Mouse (Mus musculus): ENCODE measurements around the gene Tmem150a. TPM values are rescaled to one million over a fixed set of nuclear protein-coding genes. Genes with fewer than 3 reads are reported as not detected.

Tmem150a gene
- polyA plus RNA-seq, 1 experiment from 2014 or later: 9.3 TPM

GRCm38 (mm10) chr6:72374206-72374605, 19.0 kb downstream of the Tmem150a start:
- Histone ChIP-seq H3K4me3 (ENCODE audit: low read depth, low read length) (no peak overlapping the region), H3K9me3 (ENCODE audit: control insufficient read depth, low read length) (no peaks in the 10 kb centered on the region), H3K27ac (ENCODE audit: low read depth, low read length) (no peak overlapping the region), H3K4me1 (ENCODE audit: control insufficient read depth, insufficient read depth, low read length) (no peaks in the 10 kb centered on the region), H3K9ac (ENCODE audit: low read length) (no peak overlapping the region), H3K36me3 (ENCODE audit: control insufficient read depth, insufficient read depth, low read length) (no peaks in the 10 kb centered on the region), H3K27me3 (ENCODE audit: control insufficient read depth, insufficient read depth, low read length) (peaks cover 4% of the 10 kb centered on the region; the same call in 1 of the 2 replicates), H3K4me2 (ENCODE audit: low read depth) (no peak overlapping the region)
- 71% methylated on average over 7 of the region's 7 CpGs for WGBS
- ATAC-seq (ENCODE audit: insufficient read depth, low FRiP score, low TSS enrichment) (no peak), DNase-seq (ENCODE audit: low spot score) (no peak)

- DNase-seq (ENCODE audit: low spot score) (no peak), ATAC-seq (ENCODE audit: insufficient read depth, low FRiP score, low TSS enrichment) (no peak)
- Histone ChIP-seq H3K9ac (ENCODE audit: low read length) (no peak overlapping the region), H3K27ac (ENCODE audit: low read depth, low read length) (no peak overlapping the region), H3K4me2 (ENCODE audit: low read depth) (no peak overlapping the region), H3K9me3 (ENCODE audit: control insufficient read depth, low read length) (no peaks in the 10 kb centered on the region), H3K4me3 (ENCODE audit: low read depth, low read length) (no peak overlapping the region), H3K36me3 (ENCODE audit: control insufficient read depth, insufficient read depth, low read length) (no peaks in the 10 kb centered on the region), H3K4me1 (ENCODE audit: control insufficient read depth, insufficient read depth, low read length) (no peaks in the 10 kb centered on the region), H3K27me3 (ENCODE audit: control insufficient read depth, insufficient read depth, low read length) (peaks cover 9% of the 10 kb centered on the region; the same call in 1 of the 2 replicates)
- WGBS: 87% methylated on average over 15 of the region's 15 CpGs
These were observed 19.7 kb downstream of the Tmem150a start for GRCm38 (mm10) chr6:72374820-72375563.

- Histone ChIP-seq H3K9ac (ENCODE audit: low read length) (no peak overlapping the region), H3K4me1 (ENCODE audit: control insufficient read depth, insufficient read depth, low read length) (peaks cover 4% of the 10 kb centered on the region; the same call in 1 of the 2 replicates), H3K27me3 (ENCODE audit: control insufficient read depth, insufficient read depth, low read length) (peaks cover 15% of the 10 kb centered on the region; the same call in 1 of the 2 replicates), H3K4me3 (ENCODE audit: low read depth, low read length) (no peak overlapping the region), H3K36me3 (ENCODE audit: control insufficient read depth, insufficient read depth, low read length) (no peaks in the 10 kb centered on the region), H3K4me2 (ENCODE audit: low read depth) (no peak overlapping the region), H3K9me3 (ENCODE audit: control insufficient read depth, low read length) (no peaks in the 10 kb centered on the region), H3K27ac (ENCODE audit: low read depth, low read length) (no peak overlapping the region)
- 85% methylated on average over 8 of the region's 8 CpGs for WGBS
- DNase-seq (ENCODE audit: low spot score) (no peak), ATAC-seq (ENCODE audit: insufficient read depth, low FRiP score, low TSS enrichment) (no peak)
These were observed 23.4 kb downstream of the Tmem150a start for GRCm38 (mm10) chr6:72378510-72379234.

- H3K27me3 ChIP-seq (ENCODE audit: control insufficient read depth, insufficient read depth, low read length): peaks cover 15% of the 10 kb centered on the region; the same call in 1 of the 2 replicates
- 44% methylated on average over 7 of the region's 7 CpGs for WGBS
- DNase-seq (ENCODE audit: low spot score): no peak
- H3K4me3 ChIP-seq (ENCODE audit: low read depth, low read length): peak overlapping the region; percentile 43
- no peak overlapping the region; the same call in 1 of the 2 replicates for H3K9ac ChIP-seq (ENCODE audit: low read length)
- H3K4me1 ChIP-seq (ENCODE audit: control insufficient read depth, insufficient read depth, low read length): peaks cover 4% of the 10 kb centered on the region; the same call in 1 of the 2 replicates
- no peak overlapping the region for H3K27ac ChIP-seq (ENCODE audit: low read depth, low read length)
- H3K4me2 ChIP-seq (ENCODE audit: low read depth): peak overlapping the region; percentile 61
- H3K36me3 ChIP-seq (ENCODE audit: control insufficient read depth, insufficient read depth, low read length): no peaks in the 10 kb centered on the region
- ATAC-seq (ENCODE audit: insufficient read depth, low FRiP score, low TSS enrichment): no peak
- no peaks in the 10 kb centered on the region for H3K9me3 ChIP-seq (ENCODE audit: control insufficient read depth, low read length)
These were observed 24.3 kb downstream of the Tmem150a start for GRCm38 (mm10) chr6:72379377-72380130.

GRCm38 (mm10) chr6:72380131-72380770, 25.0 kb downstream of the Tmem150a start, which contains the start of gene Vamp5:
Gene Vamp5, minus strand, starts transcription at chr6:72380468.
- ATAC-seq (ENCODE audit: insufficient read depth, low FRiP score, low TSS enrichment) (peak; percentile 38; the same call in 1 of the 2 replicates), DNase-seq (ENCODE audit: low spot score) (peak; percentile 64)
- Histone ChIP-seq H3K4me3 (ENCODE audit: low read depth, low read length) (peak within 1 kb of the TSS; percentile 43), H3K36me3 (ENCODE audit: control insufficient read depth, insufficient read depth, low read length) (no peaks in the 10 kb centered on the region), H3K27me3 (ENCODE audit: control insufficient read depth, insufficient read depth, low read length) (peaks cover 15% of the 10 kb centered on the region; the same call in 1 of the 2 replicates), H3K9me3 (ENCODE audit: control insufficient read depth, low read length) (no peaks in the 10 kb centered on the region), H3K9ac (ENCODE audit: low read length) (peak within 1 kb of the TSS; percentile 56), H3K4me1 (ENCODE audit: control insufficient read depth, insufficient read depth, low read length) (peaks cover 4% of the 10 kb centered on the region; the same call in 1 of the 2 replicates), H3K4me2 (ENCODE audit: low read depth) (peak within 1 kb of the TSS; percentile 61), H3K27ac (ENCODE audit: low read depth, low read length) (no peak within 1 kb of the TSS)
- WGBS: 3% methylated on average over 47 of the region's 49 CpGs

- Histone ChIP-seq H3K4me2 (ENCODE audit: low read depth) (no peak overlapping the region), H3K4me3 (ENCODE audit: low read depth, low read length) (no peak overlapping the region), H3K9me3 (ENCODE audit: control insufficient read depth, low read length) (no peaks in the 10 kb centered on the region), H3K27me3 (ENCODE audit: control insufficient read depth, insufficient read depth, low read length) (peaks cover 15% of the 10 kb centered on the region; the same call in 1 of the 2 replicates), H3K9ac (ENCODE audit: low read length) (no peak overlapping the region), H3K36me3 (ENCODE audit: control insufficient read depth, insufficient read depth, low read length) (no peaks in the 10 kb centered on the region), H3K4me1 (ENCODE audit: control insufficient read depth, insufficient read depth, low read length) (peaks cover 4% of the 10 kb centered on the region; the same call in 1 of the 2 replicates), H3K27ac (ENCODE audit: low read depth, low read length) (no peak overlapping the region)
- no peak for DNase-seq (ENCODE audit: low spot score)
- ATAC-seq (ENCODE audit: insufficient read depth, low FRiP score, low TSS enrichment): no peak
- WGBS: 84% methylated on average over 6 of the region's 6 CpGs
These were observed 27.2 kb downstream of the Tmem150a start for GRCm38 (mm10) chr6:72382494-72382893.

- ATAC-seq (ENCODE audit: insufficient read depth, low FRiP score, low TSS enrichment): no peak
- 82% methylated on average over 6 of the region's 6 CpGs for WGBS
- H3K9ac ChIP-seq (ENCODE audit: low read length): no peak overlapping the region
These were observed 28.0 kb downstream of the Tmem150a start for GRCm38 (mm10) chr6:72383142-72383820.

More at GRCm38 (mm10) chr6:72383142-72383820, 28.0 kb downstream of the Tmem150a start:
- DNase-seq (ENCODE audit: low spot score): no peak
- H3K27me3 ChIP-seq (ENCODE audit: control insufficient read depth, insufficient read depth, low read length): peaks cover 15% of the 10 kb centered on the region; the same call in 1 of the 2 replicates
- no peaks in the 10 kb centered on the region for H3K9me3 ChIP-seq (ENCODE audit: control insufficient read depth, low read length)
- H3K4me1 ChIP-seq (ENCODE audit: control insufficient read depth, insufficient read depth, low read length): peaks cover 4% of the 10 kb centered on the region; the same call in 1 of the 2 replicates
- no peak overlapping the region for H3K4me3 ChIP-seq (ENCODE audit: low read depth, low read length)
- H3K36me3 ChIP-seq (ENCODE audit: control insufficient read depth, insufficient read depth, low read length): no peaks in the 10 kb centered on the region
- no peak overlapping the region for H3K27ac ChIP-seq (ENCODE audit: low read depth, low read length)
- H3K4me2 ChIP-seq (ENCODE audit: low read depth): no peak overlapping the region
